Comparison of ENCODE assay signal across 9 mouse cellular contexts in genomic region chr3:151566629-151567028, GRCm38 (mm10).
DNase-seq lines count a peak whose midpoint lies in the region; ATAC-seq and TF ChIP-seq lines count a peak whose summit lies in the region.
"Had no signal": no experiment of that assay in that cellular context is flagged by ENCODE, and none has a peak within 500 bp of the region (broad histone marks: within the 10 kb centered on the region; RNA-seq: fewer than 3 reads in every experiment).

No protein-coding gene starts in this region.

- no peak for ATAC-seq in kidney, postnatal 0 days (replicated peaks; ENCODE audit: low FRiP score, low read depth)
- no peak for ATAC-seq in kidney, embryonic 16.5 days (ENCODE audit: low FRiP score, low TSS enrichment)
- no peak for ATAC-seq in erythroblast, adult 5-6 weeks (replicated peaks; ENCODE audit: low FRiP score, poor library complexity, severe bottlenecking)
- ATAC-seq: midbrain, embryonic 16.5 days had no signal

- WGBS in kidney, postnatal 0 days, result 57% methylated on average over 5 of the region's 5 CpGs
- 57% methylated on average over 5 of the region's 5 CpGs for WGBS in kidney, embryonic 16.5 days

- H3K9me3 ChIP-seq in kidney, postnatal 0 days (replicated peaks; ENCODE audit: low read length), result no peaks in the 10 kb centered on the region
- no peaks in the 10 kb centered on the region for H3K9me3 ChIP-seq in kidney, embryonic 16.5 days (ENCODE audit: low read length)
- H3K9me3 ChIP-seq in MEL (replicated peaks; ENCODE audit: insufficient read depth, low read length), result no peaks in the 10 kb centered on the region

- peak; percentile 85 for TF ChIP-seq RAD21 in MEL (IDR thresholded peaks at IDR 0.05; ENCODE audit: low read depth, low read length)

- no peak overlapping the region for H3K4me3 ChIP-seq in kidney, postnatal 0 days (replicated peaks; ENCODE audit: low read depth, low read length)
- H3K4me3 ChIP-seq in kidney, embryonic 16.5 days (ENCODE audit: low read length), result no peak overlapping the region
- no peak overlapping the region for H3K4me3 ChIP-seq in MEL (ENCODE audit: control insufficient read depth in 1 of 2, insufficient read depth in 1 of 2, low read depth in 2 of 2, low read length in 2 of 2)

- H3K4me1 ChIP-seq in kidney, postnatal 0 days (replicated peaks; ENCODE audit: insufficient read depth, low read length), result no peaks in the 10 kb centered on the region
- H3K4me1 ChIP-seq in kidney, embryonic 16.5 days (ENCODE audit: insufficient read depth, low read length), result no peaks in the 10 kb centered on the region
- H3K4me1 ChIP-seq in MEL (ENCODE audit: control insufficient read depth in 1 of 2, insufficient read depth in 2 of 2, low read length in 2 of 2), result no peaks in the 10 kb centered on the region

- TF ChIP-seq POLR2A in MEL (IDR thresholded peaks at IDR 0.05; ENCODE audit: control insufficient read depth in 1 of 2, insufficient read depth in 1 of 2, low read depth in 1 of 2, low read length in 2 of 2, poor library complexity in 1 of 2), result no peak

- H3K36me3 ChIP-seq in kidney, postnatal 0 days (ENCODE audit: insufficient read depth, low read length), result no peaks in the 10 kb centered on the region
- no peaks in the 10 kb centered on the region for H3K36me3 ChIP-seq in kidney, embryonic 16.5 days (ENCODE audit: insufficient read depth, low read length)
- H3K36me3 ChIP-seq in MEL (ENCODE audit: control insufficient read depth in 1 of 2, insufficient read depth in 2 of 2, low read length in 2 of 2), result no peaks in the 10 kb centered on the region

- no peak overlapping the region for H3K27ac ChIP-seq in kidney, postnatal 0 days
- no peak overlapping the region for H3K27ac ChIP-seq in kidney, embryonic 16.5 days (ENCODE audit: low read length)
- no peak overlapping the region for H3K27ac ChIP-seq in MEL (ENCODE audit: control insufficient read depth, low read depth, low read length)

- TF ChIP-seq CTCF in kidney, postnatal 0 days (IDR thresholded peaks at IDR 0.05; ENCODE audit: low read depth), result peak; percentile 74
- TF ChIP-seq CTCF in MEL (IDR thresholded peaks at IDR 0.05 in 2 of 3, conservative IDR thresholded peaks at IDR 0.05 in 1 of 3; ENCODE audit: control insufficient read depth in 1 of 3, insufficient read depth in 1 of 3, low read depth in 2 of 3, low read length in 3 of 3, poor library complexity in 1 of 3, severe bottlenecking in 1 of 3), result peak in 1 of 3 experiments; percentile 61; a peak in 2 of 6 replicates

- no peaks in the 10 kb centered on the region for H3K27me3 ChIP-seq in kidney, postnatal 0 days (ENCODE audit: insufficient read depth, low read length)
- H3K27me3 ChIP-seq in kidney, embryonic 16.5 days (ENCODE audit: insufficient read depth, low read length), result no peaks in the 10 kb centered on the region
- H3K27me3 ChIP-seq in MEL (ENCODE audit: control insufficient read depth in 1 of 2, insufficient read depth in 2 of 2, low read length in 2 of 2), result no peaks in the 10 kb centered on the region

- TF ChIP-seq EP300 in MEL (IDR thresholded peaks at IDR 0.05; ENCODE audit: low read depth in 1 of 2, low read length in 2 of 2), result no peak

- H3K4me2 ChIP-seq in kidney, postnatal 0 days (ENCODE audit: low read length), result no peak overlapping the region
- no peak overlapping the region for H3K4me2 ChIP-seq in kidney, embryonic 16.5 days (replicated peaks; ENCODE audit: low read depth, low read length)

- peak; percentile 46 for DNase-seq in kidney, postnatal 0 days (ENCODE audit: low spot score)
- DNase-seq in A20 (ENCODE audit: low read depth, low spot score), result peak; percentile 42
- DNase-seq in MEL (ENCODE audit: low read depth, low spot score), result peak; percentile 26
- peak; percentile 42 for DNase-seq in embryo, embryonic 9.5 days (ENCODE audit: extremely low spot score)
- no peak for DNase-seq in spleen, postnatal 4 days (ENCODE audit: low spot score in 2 of 2)
- DNase-seq: thymus, postnatal 36 days had no signal

- H3K79me2 ChIP-seq in MEL (ENCODE audit: control insufficient read depth, insufficient read depth, low read length, poor library complexity), result no peaks in the 10 kb centered on the region

- no peak overlapping the region for H3K9ac ChIP-seq in kidney, postnatal 0 days (ENCODE audit: low read depth, low read length)
- H3K9ac ChIP-seq in kidney, embryonic 16.5 days (replicated peaks; ENCODE audit: low read length), result no peak overlapping the region
- H3K9ac ChIP-seq in MEL (ENCODE audit: control insufficient read depth, low read depth, low read length, poor library complexity, severe bottlenecking), result no peak overlapping the region

TF ChIP-seq in MEL, 35 proteins besides CTCF, POLR2A, EP300 and RAD21:
- TF ChIP-seq POLR2AphosphoS5 (IDR thresholded peaks at IDR 0.05; ENCODE audit: borderline replicate concordance, low read depth, low read length), result no peak
- TF ChIP-seq MAFK (IDR thresholded peaks at IDR 0.05; ENCODE audit: borderline replicate concordance, low read depth, low read length), result no peak
- TF ChIP-seq SMC3 (IDR thresholded peaks at IDR 0.05; ENCODE audit: low read depth, low read length), result peak; percentile 61
- no peak for TF ChIP-seq MAZ (IDR thresholded peaks at IDR 0.05; ENCODE audit: low read depth, low read length)
- no peak for TF ChIP-seq CHD1 (IDR thresholded peaks at IDR 0.05; ENCODE audit: low read depth, low read length)
- TF ChIP-seq ZC3H11A (IDR thresholded peaks at IDR 0.05; ENCODE audit: low read depth, low read length), result peak; percentile 49

Comparison
In these comparisons a context has a peak if more than half of its experiments do, and no peak if none do; other contexts are left out.
1. DNase-seq: peak in kidney, postnatal 0 days (single experiment), A20 (single experiment), MEL (single experiment) and embryo, embryonic 9.5 days (single experiment); none in spleen, postnatal 4 days (0 of 2).